Mouse (Mus musculus) CD4-positive naive resting alpha-beta T cell, adult 76 days (primary cell): ENCODE measurements around the gene Olfr1106. TPM values are rescaled to one million over a fixed set of nuclear protein-coding genes. Genes with fewer than 3 reads are reported as not detected.

ENCODE experiments used
- total RNA-seq: library from RNA; stranded (reverse); gene quantifications from one replicate; pipeline ENCODE4 v1.2.4, GENCODE M21; 2023

Olfr1106 gene
- total RNA-seq = not detected

DNA sequence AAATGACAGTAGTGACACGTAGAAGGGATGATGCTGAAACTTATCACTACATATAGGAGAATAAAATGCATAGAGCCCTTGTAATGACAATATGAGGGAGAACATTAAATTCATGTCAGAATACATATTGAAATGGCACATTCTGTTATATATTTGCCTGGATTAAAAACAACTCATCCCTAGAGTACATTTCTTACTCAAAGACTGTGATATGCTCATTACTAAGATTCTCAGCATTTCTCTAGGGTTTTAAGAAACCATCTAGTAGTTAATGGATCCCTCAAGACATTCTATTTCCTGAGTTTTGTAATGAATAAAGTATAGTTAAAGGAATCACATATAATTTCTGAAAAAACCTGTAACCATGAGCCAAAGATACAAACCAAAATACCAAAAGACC lies at the start of gene Olfr1106:
TSS of gene Olfr1106 (minus strand) at position 101 of the 400 bp plus-strand sequence.

DNA sequence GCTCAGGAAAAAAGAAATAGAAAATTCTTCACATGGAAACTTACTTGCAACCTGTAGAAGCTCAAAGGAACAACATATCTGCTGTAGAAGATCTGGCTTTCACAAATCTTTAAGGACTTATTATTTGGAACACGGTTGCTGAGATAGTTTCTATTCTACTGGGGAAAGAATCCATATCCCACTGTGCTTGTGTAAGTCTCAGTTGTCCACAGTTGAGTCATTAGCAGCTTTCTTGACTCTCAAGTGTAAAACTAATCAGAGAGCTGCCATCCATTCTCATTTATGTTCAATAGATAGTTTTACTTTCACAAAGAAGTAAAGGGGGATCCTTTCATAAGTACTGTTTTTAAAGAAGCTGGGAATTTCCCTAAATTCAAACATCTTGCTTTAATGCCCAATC lies 43.8 kb upstream of the Olfr1106 start, which contains the start of gene Olfr1109:
TSS of gene Olfr1109 (minus strand) at position 101 of the 400 bp plus-strand sequence.

DNA sequence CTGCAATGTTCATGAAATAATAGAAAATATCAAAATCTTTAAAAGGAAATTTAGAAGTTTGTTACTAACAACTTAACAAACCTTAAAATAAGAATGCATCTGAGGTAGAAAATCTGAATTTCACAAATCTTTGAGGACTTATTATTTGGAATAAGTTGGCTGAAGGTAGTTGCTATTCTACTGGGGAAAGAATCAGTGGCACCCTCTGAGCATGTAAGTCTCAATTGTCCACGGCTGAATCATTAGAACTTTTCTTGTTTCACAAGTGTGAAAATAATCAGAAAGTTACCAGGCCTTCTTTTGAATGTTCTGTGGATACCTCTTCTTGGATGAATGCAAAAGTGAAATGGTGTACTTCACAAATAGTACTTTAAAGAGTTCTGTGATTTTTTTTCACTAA lies 23.6 kb upstream of the Olfr1106 start, which contains the start of gene Olfr1107:
TSS of gene Olfr1107 (minus strand) at position 101 of the 400 bp plus-strand sequence.

DNA sequence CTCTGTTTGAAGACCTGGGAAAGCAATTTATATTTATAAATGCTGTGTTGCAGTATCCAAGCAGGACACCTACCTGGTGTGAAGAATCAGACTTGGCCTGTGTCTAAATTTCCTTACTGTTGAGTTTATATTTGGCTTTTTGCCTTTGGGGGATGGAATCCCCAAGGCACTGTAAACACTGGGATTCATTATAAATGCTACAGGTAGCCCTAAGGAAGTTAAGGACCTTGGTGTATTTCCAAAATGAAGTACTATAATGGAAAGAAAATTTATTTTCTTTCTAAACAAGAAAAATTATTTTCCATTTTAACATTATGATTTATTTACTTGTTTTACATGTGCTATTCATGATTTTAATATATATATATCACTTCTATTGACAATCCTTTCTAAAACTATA lies 15.6 kb downstream of the Olfr1106 start, which contains the start of gene Olfr1105:
TSS of gene Olfr1105 (minus strand) at position 101 of the 400 bp plus-strand sequence.

DNA sequence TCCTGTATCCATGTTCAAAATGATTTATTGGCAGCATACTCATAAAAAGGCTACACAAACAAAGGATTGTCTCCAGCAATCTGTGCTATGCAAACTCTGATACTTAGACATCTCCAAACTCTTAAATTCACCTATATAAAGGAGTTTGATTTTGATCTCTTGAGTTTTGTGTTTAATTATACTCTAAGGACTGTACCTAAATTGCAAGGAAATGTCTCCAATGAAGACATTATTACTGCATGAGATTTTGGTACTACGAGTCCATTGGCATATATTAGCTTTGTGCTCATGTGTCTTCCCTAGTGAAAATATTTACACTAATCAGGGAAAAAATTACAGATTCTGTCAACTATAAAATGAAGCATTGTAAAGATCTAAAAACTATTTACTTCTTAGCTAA lies 25.1 kb downstream of the Olfr1106 start, which contains the start of gene Olfr1104:
TSS of gene Olfr1104 (minus strand) at position 101 of the 400 bp plus-strand sequence.

DNA sequence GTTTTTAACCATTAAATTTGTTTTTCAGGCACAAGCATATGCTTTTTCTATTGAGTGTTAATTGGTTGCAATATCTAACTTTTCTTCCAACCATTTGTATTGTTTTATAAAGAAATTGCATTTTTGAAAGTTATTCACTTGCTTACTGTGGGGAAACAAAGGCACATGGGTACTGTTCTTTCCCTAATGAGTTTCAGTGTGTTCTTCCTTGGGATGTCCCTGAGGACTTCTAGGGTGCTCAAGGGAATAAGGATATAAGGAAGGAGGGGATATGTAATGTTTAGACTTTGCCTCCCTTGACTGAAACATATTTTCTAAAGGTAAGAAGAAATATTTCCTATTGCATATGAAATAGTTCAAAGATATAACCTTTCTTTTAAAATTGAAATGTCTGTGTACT lies 54.0 kb downstream of the Olfr1106 start, which contains the start of gene Olfr1102:
TSS of gene Olfr1102 (plus strand) at position 301 of the 400 bp plus-strand sequence.

Other genes with a start within 250 kb of the Olfr1106 start
- gene Olfr141, start 242.3 kb downstream of the Olfr1106 start, total RNA-seq = not detected
- not detected for gene Olfr1094, start 227.6 kb downstream of the Olfr1106 start, total RNA-seq
- not detected for gene Olfr1095, start 200.6 kb downstream of the Olfr1106 start, total RNA-seq
- gene Gm13723, start 177.5 kb downstream of the Olfr1106 start, total RNA-seq = not detected
- gene Olfr1097, start 160.1 kb downstream of the Olfr1106 start, total RNA-seq = not detected
- gene Olfr1098, start 127.7 kb downstream of the Olfr1106 start, total RNA-seq = not detected
- gene Olfr1099, start 91.6 kb downstream of the Olfr1106 start, total RNA-seq = not detected
- gene Olfr1100, start 72.3 kb downstream of the Olfr1106 start, total RNA-seq = not detected
- gene Olfr1101, start 61.1 kb downstream of the Olfr1106 start, total RNA-seq = not detected
- not detected for gene Olfr1102, start 53.9 kb downstream of the Olfr1106 start, total RNA-seq
- not detected for gene Olfr1104, start 25.2 kb downstream of the Olfr1106 start, total RNA-seq
- not detected for gene Olfr1105, start 15.7 kb downstream of the Olfr1106 start, total RNA-seq
- not detected for gene Olfr1107, start 23.5 kb upstream of the Olfr1106 start, total RNA-seq
- gene Olfr1109, start 43.7 kb upstream of the Olfr1106 start, total RNA-seq = not detected
- gene Olfr259, start 62.3 kb upstream of the Olfr1106 start, total RNA-seq = not detected
- gene Olfr1110, start 88.0 kb upstream of the Olfr1106 start, total RNA-seq = not detected
- not detected for gene Olfr1111, start 100.4 kb upstream of the Olfr1106 start, total RNA-seq
- not detected for gene Olfr1112, start 135.5 kb upstream of the Olfr1106 start, total RNA-seq
- not detected for gene Olfr1113, start 156.7 kb upstream of the Olfr1106 start, total RNA-seq
- not detected for gene Olfr1115, start 195.7 kb upstream of the Olfr1106 start, total RNA-seq
- not detected for gene Olfr1116, start 215.3 kb upstream of the Olfr1106 start, total RNA-seq